Mouse (Mus musculus) adrenal gland (tissue): ENCODE measurements around the gene Noct.
"Not testable (repeated sequence)": the region's sequence is repeated elsewhere in the genome, so short reads cannot be mapped to it uniquely, and the experiment has no call there.

Experiments used
- intact Hi-C: fragments of 180-260 bp; cut with DNase I; formaldehyde crosslinking; loops from one replicate; pipeline ENCODE4 v1.15.1; 2025
- long read RNA-seq, 2 experiments: library from polyadenylated mRNA; unstranded; transcript quantifications; one replicate each; pipeline ENCODE4 v2.0.0; 2020; ENCODE audit warnings: borderline replicate concordance in 1 of 2; ENCODE audit not compliant: insufficient replicate concordance in 1 of 2

The Noct gene
- long read RNA-seq, experiment 1, partial matches to known transcripts = 0 of 1 reads
- long read RNA-seq, experiment 1, other reads (novel, unspliced or antisense) = 0 of 1 reads
- long read RNA-seq, experiment 2, full-length matches to known transcripts = 7 of 9 reads
- long read RNA-seq, experiment 2, partial matches to known transcripts = 0 of 9 reads
- long read RNA-seq, experiment 2, other reads (novel, unspliced or antisense) = 2 of 9 reads

DNA sequence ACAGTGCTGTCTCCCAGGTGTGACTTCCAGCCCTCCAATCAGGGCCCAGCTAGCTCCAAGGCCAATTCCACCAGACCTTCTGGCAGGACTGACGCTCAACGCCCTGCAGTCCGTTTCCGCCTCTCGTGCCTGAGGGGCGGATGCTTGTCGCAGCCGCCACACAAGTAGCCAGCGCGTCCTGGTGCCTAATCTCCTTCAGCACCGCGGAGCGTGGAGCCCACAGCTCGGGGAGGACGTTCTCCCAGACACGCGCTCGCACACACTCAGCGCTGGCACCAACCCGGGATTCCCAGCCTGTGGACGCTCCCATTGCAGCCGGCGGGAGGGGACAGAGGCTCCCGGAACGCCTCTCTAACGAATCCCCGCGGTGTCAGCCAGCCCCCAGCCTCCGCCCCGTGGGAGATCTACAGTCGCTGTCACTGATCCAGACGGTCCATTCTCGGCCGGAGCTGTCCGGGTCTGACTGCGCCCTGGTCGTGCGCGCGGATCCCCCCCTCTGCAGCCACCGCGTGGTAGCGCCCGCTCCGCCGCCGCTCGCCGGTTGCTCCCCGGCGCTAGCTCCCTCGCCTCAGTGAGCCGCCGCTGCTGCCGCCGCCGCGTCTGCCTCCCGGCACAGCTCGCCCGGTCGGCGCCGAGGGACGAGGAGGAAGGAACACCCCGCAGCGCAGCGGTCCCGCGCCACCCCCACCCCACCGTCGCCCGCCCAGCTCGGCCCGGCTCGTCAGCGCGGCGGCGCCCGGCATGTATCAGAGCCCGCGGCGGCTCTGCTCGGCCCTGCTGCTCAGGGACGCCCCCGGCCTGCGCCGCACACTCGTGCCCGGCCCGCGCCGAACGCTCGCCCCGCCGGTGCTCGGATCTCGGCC is at the start of gene Noct:
Noct (plus strand) TSS at position 85 of the 863 bp plus-strand sequence.
- intact Hi-C loops = no loop called here

GRCm38 (mm10) chr3:51178158-51178557 is 46.1 kb upstream of the Noct start:
- intact Hi-C loops = loop anchor here (10.0 kb wide), 1 partner anchor 273 kb away; no protein-coding TSS in a partner anchor

- intact Hi-C loops = loop anchor here (10.0 kb wide), 1 partner anchor 275 kb away; no protein-coding TSS in a partner anchor
These were observed 44.6 kb upstream of the Noct start for GRCm38 (mm10) chr3:51179460-51180146.

DNA sequence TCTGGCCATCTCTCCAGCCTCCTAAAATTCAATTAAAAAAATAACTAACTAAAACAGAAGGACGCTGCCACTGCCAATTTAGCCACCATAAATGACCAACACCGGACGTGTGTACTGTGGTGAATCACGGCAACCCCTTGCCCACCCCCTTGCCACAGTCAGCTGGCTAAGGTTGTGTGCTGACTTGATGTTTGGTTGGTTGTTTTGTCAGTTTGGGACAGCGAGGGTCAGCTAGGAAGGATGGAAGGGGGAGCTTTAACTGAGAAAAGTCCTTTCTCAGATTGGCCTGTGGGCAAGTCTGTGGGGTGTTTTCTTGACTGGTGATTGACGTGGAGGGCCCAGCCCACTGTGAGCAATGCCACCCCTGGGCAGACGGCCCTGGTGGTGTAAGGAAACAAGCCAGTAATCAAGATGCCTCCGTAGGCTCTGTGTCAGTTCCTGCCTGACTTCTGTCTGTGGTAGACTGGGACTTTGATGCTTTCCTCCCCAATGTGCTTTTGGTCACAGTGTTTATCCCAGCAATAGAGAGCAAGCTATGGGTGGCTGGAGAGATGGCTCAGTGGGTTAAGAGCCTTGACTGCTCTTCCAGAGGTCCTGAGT is 43.8 kb upstream of the Noct start:
- intact Hi-C loops = no loop called here

- intact Hi-C loops = no loop called here
These were observed 41.8 kb upstream of the Noct start for GRCm38 (mm10) chr3:51182455-51182854.

- intact Hi-C loops = not testable (repeated sequence)
These were observed 40.7 kb upstream of the Noct start for GRCm38 (mm10) chr3:51183508-51183907.

GRCm38 (mm10) chr3:51183967-51184366 is 40.3 kb upstream of the Noct start:
- intact Hi-C loops = not testable (repeated sequence)

DNA sequence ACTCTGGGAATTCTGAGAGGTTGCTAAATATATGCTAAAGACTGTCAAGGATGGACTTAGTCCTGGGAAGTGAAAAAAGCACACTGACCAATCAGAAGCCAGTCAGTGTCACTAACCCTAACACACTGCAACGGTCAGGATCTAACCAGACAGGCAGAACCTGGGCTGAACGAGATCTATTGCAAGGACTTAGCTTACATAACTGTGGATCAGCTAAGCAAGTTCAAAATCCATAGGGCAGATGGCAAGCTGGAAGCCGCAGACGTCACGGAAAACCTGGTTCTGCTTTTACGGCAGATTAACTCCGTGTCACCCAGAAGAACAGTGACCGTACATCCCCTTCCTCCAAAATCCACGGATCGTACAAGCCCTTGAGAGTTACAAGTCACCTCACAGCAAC is 39.5 kb upstream of the Noct start:
- intact Hi-C loops = no loop called here

DNA sequence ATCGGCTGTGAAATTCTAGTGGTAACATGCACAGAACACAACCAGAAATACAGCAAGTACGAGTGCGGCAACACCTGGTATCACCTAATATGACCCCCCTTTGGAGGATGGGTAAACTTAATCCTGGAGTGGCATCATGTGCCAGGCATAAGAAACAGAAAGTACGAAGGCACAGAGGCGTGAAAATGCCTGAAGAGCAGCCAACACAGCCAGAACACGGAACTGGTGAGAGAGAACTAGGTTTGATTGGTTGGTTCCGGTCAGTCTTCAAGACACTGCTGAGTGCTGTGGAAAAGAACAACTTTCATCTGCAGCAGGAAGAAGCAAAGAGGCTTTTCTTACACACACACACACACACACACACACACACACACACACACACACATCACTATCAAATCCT is 38.8 kb upstream of the Noct start:
- intact Hi-C loops = no loop called here

GRCm38 (mm10) chr3:51194075-51194474 is 30.2 kb upstream of the Noct start:
- intact Hi-C loops = no loop called here

- intact Hi-C loops = no loop called here
These were observed 28.9 kb upstream of the Noct start for GRCm38 (mm10) chr3:51195321-51195720.

- intact Hi-C loops = no loop called here
These were observed 28.5 kb upstream of the Noct start for GRCm38 (mm10) chr3:51195736-51196135.

- intact Hi-C loops = no loop called here
These were observed 27.5 kb upstream of the Noct start for GRCm38 (mm10) chr3:51196724-51197111.

DNA sequence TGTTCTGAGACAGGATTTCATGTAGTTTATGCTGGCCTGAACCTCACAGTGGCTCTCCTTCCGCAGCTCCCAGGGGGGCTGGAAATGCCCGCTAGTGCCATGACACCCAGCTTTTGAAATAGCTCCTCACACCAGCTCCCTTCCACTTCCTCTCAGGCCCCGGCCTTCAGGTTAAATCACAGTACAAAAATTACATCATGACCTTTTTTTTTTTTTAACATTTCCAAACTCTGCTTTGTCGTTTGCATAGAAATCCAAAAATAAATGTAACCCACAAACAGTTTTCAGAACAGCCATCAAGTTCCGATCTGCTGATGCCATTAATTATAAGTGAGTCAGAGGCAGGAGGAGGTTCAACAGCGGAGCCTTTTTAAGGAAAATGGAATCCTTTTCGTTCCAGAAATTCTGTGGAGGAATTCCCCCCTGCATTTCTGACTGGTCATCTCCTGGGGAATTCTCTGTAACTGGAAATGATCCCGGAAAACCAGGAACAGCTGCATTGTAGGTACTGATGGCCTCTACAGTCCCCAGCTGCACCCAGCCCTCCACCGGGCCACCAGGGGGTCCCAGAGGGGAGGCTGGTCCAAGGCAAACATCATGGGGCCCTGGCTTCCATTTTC is 27.0 kb upstream of the Noct start:
- intact Hi-C loops = no loop called here

- intact Hi-C loops = no loop called here
These were observed 26.0 kb upstream of the Noct start for GRCm38 (mm10) chr3:51198291-51198690.

DNA sequence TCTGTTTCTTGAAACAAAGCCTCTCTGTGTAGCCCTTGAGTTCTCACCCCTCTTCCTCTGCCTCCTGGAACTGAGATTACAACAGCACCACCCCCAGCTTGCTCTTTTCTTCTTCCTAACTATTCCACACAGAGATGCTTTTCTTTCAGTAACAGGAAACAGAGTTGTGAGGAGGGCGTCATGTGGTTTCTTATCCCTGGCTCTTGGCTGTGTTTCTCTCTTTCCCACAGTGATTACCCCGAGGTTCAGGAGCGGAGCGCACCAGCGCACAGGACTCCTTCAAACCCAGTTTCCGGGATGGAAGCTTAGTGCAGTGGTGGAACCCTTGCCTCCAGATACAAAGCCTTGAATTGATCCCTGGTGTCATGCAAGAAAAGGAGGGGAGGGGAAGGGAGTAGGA is 25.1 kb upstream of the Noct start:
- intact Hi-C loops = no loop called here

- intact Hi-C loops = no loop called here
These were observed 23.9 kb upstream of the Noct start for GRCm38 (mm10) chr3:51200311-51200710.

DNA sequence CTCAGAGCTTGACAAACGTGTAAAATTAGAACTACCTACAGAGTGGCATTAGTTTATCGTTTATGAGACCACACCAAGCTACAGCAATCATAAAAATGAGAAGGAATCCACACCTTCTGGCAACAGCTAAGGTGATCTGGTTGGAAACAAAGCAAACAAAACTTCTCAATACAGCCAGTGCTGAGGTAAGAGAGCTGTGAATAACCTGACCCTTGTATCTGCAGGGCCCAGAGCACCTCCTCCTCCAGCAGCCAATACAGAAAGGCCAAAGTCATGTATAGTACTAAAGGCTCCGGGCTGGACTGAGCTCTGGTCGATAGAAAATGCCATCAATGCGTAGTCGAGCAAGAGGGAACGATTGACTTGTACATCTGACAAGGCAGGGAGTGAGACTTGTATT is 23.4 kb upstream of the Noct start:
- intact Hi-C loops = no loop called here

DNA sequence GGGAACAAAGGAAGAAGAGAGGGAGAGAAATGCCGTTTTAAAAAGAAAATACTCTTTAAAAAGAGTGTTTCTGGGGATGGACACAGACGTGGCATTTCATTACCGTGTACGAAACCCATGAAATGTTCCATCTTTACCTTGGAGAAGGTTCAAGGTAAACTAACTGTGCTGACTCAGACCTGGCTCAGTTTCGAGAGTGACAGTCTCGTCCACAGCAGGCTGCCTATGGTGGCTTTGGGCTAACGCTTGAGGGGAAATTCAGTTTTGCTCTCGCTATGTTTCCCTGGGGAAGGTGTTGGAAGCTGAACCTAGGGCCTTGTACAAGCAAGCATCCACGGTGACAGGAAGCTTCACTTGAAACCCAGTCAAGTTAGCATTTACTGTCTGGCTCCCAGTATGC is 22.3 kb upstream of the Noct start:
- intact Hi-C loops = no loop called here

GRCm38 (mm10) chr3:51202491-51202987 is 21.7 kb upstream of the Noct start:
- intact Hi-C loops = no loop called here

DNA sequence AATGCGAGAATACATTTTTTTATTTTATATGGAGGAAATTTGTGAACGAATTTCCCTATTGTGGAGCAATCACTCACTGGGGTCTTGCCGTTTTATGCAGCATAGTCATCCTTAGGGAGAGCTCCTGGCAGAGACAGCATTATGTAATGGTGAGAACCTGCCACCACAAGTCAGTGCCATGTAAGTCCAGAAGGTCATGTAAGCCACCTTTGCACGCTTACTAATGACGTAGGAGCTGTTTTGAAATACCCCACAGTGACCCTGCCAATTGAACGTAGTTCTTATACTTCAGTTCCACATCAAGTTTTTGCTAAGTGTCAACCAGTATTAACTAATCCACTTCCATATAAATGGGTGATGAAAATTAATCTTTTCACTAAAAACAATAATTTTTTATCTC is 20.3 kb upstream of the Noct start:
- intact Hi-C loops = no loop called here
